Mouse (Mus musculus) spleen, postnatal 10 days (tissue): ENCODE results near the gene Cep170b.
A peak's percentile ranks its signal among the peaks of the same experiment; 100 is the strongest.

Source experiments
- DNase-seq, 2 experiments: peaks; one replicate each; pipeline ENCODE4 v3.0.0; 2021 to 2022; ENCODE audit warnings: low spot score in 2 of 2

Gene Cep170b

GRCm38 (mm10) chr12:112702374-112703320, 17.6 kb upstream of the Cep170b start:
- no peak for DNase-seq

DNA sequence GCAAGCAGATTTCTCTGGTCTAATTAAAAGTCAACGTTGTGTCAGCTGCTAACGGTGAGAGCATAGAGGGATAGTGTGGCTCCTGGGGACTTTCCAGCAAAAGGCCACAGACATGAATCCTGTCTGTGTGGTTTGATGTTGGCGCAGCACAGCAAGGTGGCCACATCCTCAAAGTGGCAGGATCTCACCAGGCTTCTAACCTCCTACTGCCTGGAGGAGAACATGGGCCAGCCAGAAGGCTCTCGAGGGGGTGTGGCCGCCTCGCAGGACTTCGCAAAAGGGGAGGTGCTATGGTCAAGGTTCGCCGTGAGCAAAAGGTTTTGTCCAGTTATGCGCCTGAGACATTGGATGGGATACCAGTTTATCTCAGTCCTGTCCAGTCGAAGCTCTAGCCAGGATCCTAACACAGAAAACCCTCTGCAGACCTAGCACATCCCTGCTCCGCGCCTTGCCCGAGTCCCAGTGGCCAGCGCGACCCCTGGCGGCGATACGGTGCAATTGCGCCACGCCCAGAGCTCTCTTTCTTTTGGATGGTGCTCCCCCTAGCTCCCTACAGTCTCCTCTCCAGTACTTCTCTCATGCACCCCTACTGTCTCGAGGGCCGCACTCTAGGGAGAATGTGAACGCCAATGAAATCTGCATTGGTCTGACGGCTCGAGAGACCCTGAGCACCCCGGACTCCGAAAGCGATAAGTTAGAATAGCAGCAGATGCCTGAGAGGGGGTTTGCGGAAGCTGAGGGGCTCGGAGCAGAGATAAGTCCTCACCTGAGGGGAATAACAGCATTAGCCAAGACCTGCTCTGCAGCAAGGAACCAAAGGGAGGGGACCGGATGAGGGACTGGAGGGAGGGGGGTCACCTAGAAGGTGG, 13.3 kb upstream of the Cep170b start:
- peak; percentile 81 to 87 for DNase-seq

DNA sequence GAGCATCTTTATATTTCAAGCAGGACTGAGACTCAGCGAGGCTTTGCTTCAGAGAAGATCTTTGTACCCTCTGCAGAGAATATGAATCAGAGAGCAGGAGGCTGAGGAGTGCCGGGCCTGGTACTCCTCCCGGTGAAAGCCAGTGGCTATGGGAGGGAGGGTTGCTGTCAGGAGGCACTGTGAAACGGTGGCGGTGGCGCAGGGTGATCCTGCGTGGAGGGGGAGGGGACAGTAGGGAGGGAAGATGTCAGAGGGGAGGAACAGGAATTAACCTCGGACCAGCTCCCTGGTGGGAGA, 12.7 kb upstream of the Cep170b start:
- DNase-seq: no peak

DNA sequence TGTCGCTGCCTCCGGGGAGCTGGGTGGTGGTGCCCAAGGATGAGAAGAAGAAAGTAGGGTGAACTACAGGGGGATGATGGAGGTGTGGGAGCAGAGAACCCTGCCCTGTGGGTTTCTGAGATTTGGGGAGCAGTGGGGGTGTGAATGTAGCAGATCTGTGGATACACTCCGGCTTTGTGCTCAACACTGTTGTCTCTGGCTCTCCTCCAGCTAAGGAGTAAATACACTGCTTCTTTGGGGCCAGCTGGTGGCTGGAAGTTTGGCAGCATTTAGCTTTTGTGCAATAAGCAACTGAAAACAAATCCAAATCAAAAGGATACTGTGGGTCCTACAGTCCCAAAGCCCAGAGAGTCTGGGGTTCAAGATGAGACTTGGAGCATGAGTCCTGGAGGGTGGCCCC, 6.3 kb upstream of the Cep170b start:
- no peak for DNase-seq

- peak; percentile 26 to 71 for DNase-seq
These were observed 3.1 kb upstream of the Cep170b start for GRCm38 (mm10) chr12:112717140-112717539.

- no peak for DNase-seq
These were observed 1.3 kb upstream of the Cep170b start for GRCm38 (mm10) chr12:112718995-112719394.

DNA sequence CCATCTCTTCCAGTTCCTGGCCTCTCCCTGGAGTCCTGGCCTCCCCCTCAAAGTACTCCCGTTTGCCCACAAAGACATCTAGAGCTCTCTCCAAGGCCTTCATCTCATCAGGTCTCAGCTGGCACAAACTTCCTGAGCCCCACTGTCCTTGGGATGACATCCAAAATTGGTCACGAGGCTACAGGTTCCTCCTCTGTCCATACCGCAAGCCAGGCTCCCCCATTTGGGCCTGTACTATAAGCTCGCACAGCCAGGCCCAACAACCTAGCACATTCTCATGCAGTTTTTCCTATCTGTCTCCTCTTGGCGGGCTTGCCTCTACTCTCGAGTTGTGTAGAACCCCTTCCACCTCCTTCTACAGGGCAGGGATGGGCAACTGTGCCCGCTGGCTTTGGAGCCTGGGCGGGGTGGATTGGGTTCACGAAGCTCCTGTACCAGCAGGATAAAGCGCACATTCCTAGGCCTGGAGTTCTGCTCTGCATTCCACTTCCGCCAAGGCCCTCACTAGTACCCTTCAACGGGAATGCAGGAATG, 702 bp downstream of the Cep170b start:
- no peak for DNase-seq

DNA sequence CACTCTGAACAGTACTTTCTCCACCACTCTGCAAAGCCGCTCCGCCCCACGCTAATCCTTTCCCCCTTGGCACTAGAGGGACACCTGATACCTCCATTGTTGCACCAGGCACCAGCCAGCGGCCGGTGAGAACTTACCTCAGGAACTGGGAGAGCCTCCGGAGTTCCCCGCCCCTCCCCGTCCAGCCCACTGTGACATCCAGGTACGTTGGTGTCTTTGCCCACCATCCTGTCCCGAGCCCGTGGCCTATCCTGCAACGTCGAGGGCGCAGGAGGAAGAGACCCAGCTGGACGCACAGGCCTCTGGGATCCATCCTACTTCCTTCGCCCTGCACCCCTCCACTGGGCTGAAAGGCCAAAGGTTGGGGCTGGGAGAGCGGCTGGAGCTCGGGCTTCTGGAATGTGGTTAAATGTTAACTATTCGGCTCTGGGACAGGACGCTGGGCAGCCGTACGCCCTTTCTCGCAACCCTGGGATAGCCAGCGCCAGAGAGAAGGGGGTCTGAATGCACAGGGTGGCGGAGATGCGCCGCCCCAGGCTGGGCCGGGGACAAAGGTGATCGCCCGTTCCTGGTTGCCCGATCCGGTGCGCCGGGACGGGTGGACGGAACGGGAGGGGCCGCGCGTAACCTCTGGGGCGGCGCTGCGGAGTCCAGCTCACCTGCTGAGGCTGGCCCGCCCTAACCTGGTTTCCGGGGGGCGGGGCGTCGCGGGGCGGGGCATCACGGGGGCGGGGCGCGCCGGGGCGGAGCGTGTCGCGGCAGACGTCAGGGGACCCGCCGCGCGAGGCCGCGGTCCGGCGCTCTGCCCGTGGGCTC, 1.4 kb downstream of the Cep170b start:
- peak in 1 of 2 experiments; percentile 56 for DNase-seq

DNA sequence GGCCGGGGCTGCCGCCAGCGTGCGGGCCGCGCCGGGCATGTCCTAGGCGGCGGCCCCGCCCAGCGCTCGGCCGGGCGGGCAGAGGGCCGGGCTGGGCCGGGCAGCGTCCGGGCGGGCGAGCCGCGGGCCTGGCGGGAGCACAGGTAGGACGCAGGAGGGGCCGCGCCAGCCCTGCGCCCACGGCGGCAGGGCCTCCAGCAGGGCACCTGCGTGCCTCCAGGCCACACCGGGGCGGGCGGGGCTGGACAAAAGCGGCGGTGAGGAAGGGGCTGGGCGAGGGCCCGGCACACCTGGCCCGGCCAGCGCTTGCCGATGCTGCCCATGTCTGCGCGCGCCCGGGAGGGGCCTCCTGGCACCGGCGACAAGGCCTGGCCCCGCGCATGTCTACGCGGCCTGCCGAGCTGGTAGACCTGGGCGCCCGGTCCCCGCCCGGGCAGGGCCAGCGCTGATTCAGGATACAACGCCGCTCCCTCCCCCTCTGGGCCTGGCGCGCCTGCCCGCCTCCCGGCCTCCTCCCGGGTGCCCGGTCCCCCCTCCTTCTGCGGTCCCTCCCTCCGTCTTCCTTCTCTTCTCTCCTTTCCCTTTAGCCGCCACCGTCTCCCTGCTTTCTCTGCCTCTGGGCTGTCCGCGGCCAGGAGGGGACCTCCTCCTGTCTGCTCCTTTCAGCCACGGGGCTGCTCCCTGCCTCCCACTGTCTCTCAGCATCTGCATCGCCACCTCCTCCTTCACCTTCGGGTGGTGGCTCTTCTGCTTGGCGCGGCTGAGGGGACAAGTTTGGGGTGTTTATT, 2.2 kb downstream of the Cep170b start:
- DNase-seq: peak in 1 of 2 experiments; percentile 16

DNA sequence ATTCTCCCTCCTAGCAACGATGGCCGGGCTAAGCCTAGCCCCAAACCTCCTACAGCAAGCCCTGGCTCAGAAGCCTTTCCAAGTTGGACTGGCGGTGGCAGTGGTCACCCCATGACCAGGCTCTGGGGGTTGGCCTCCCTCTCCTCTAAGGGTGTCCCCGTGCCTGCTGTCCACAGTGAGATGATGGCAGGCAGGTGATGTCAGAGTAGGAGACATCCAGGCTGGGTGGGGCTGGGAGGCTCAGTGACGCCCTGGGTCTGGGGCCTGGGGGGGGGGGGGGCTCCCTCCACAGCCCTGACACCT, 2.7 kb downstream of the Cep170b start:
- no peak for DNase-seq

GRCm38 (mm10) chr12:112723445-112723844, 3.2 kb downstream of the Cep170b start:
- no peak for DNase-seq

DNA sequence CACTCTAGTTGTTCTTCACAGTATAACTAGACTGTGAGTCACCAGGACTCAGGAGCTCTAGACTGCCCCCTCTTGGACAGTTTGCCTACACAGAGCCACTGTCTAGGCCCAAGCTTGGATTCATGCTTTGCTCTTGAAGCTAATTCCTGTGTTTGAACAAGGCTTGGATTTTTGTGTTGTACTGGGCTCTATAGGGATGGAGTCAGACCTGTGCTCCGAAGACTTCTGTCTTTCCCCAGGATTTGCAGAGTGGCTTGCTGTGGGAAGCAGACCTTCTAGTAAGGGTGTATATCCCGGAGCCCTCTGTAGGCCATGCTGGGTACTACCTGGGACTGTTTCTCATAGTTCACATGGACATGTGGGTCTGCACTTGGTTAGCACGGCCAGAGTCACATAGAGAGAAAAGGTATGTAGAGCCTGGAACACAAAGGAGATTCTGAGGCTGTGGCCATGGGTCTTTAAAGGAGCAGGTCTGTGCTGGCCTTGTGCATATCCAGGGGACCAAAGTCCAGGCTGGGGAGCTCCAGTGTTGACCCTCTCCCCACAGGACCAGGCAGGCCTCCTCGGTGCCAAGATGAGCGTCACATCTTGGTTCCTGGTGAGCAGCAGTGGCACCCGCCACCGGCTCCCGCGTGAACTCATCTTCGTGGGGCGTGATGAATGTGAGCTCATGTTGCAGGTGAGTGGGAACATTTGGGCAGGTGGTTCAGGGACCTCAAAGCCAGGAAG, 4.0 kb downstream of the Cep170b start:
- DNase-seq: peak; percentile 46 to 81

GRCm38 (mm10) chr12:112727801-112728200, 7.5 kb downstream of the Cep170b start:
- DNase-seq: no peak

DNA sequence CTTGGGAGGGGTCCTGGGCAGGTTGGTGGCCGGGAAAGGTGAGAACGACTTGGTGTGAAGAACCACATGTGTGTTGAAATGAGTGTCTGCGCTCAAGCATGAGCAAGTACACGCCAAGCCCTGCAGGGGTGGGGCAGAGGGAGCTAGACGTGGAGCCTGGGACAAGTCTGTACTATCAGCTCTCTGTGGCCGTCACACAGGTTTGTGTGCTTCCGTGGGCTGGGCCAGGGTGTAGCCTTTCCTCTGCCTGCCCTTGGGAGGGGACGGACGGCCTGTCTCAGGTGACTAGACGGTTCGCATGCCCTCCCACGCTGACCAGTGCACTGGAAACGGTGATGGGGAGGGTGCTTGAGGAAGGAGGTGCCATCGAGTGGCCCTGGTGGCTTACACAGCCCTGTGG, 10.6 kb downstream of the Cep170b start:
- no peak for DNase-seq

DNA sequence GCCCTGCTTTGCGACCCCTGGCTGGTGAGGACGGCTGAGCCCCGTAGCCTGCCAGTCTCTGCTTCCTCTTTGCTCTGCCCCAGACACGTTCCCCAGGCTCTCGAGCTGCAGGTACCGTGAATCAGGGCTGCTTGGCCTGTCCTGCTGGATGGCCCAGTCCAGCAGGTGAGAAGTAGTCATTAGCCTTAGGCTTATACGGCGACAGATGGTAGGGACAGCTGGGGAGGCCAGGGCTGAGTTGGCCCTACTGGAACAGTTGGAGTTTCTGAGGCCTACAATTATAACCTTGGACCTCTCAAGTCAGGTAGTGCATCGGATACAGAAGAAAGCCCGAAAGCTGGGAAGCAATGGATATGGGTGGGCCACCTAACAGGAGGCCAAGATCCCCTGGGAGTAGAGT, 12.3 kb downstream of the Cep170b start:
- DNase-seq: no peak

- no peak for DNase-seq
These were observed 14.0 kb downstream of the Cep170b start for GRCm38 (mm10) chr12:112734108-112734820.

DNA sequence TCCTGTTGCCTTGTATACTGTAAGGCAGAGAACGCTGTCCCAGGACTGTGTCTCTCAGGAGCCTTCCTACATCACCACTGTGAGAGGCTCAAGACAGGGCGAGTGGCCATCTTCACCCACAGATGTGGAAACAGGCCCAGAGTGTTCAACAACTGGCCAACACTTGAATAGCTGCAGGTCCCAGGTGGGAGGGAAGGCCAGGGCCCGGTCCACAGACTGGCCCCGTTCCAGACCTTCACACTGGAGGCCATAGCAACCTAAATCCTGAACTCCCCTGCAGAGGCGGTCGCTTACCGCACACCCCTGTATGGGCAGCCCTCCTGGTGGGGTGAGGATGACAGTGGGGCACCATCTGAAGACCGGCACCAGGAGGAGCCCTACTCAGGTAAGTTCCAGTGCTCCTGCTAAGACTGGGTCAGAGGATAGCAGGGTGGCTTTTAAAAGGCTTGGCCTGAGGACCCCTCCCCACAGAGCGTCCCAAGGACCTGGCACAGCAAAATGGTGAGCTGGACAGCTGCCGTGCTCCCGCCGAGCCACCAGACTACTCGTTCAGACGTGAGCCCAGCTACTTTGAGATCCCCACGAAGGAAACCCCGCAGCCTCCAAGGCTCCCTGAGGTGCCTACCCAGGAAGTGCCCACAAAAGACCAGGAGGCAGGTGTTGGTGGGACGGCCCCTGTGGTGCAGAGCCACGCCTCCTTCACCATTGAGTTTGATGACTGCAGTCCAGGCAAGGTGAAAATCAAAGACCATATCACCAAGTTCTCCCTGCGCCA, 14.8 kb downstream of the Cep170b start:
- DNase-seq: no peak

DNA sequence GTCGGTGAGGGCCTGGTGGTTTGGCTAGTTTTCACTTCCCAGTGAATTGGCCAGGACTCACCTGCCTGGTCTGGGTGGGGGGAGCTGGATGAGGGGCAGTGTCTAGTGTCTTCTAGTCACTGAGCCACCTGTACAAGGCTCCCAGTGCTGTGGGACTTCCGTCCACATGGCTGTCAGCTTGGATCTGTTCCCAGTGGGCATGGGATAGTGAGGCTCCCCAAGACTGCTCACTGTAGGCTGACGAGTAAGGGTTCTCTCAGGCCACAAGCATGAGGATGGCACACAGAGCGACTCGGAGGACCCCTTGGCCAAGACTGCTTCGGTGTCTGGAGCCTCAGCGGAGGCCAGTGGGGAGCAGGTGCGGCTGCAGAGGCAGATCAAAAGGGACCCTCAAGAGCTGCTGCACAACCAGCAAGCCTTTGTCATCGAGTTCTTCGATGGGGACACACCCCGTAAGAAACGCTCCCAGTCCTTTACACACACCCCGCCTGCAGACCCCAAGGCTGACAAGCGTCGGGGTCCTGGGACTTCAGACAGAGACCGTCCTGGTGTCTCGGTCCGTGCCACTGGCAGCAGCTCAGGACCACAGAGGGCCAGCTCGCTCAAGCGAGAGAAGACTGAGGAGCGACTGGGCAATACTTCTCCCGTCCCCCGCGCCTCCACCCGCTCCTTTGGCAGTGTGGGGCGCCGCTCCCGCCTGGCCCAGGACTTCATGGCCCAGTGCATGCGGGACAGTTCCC, 15.8 kb downstream of the Cep170b start:
- no peak for DNase-seq
